In genomic region chr2:173041242-173041641, GRCm38 (mm10) we compare ENCODE assay signal across 11 mouse cellular contexts.
"Had no signal": no experiment of that assay in that cellular context is flagged by ENCODE, and none has a peak within 500 bp of the region (broad histone marks: within the 10 kb centered on the region; RNA-seq: fewer than 3 reads in every experiment).

No protein-coding gene starts in this region.

- H3K27ac ChIP-seq: left cerebral cortex, adult 2 months; limb, embryonic 15.5 days; midbrain, embryonic 12.5 days; neural tube, embryonic 15.5 days; stomach, postnatal 0 days had no signal

- ATAC-seq: intestine, postnatal 0 days had no signal

- DNase-seq: lung, embryonic 14.5 days; lung, postnatal 10 days; lung, postnatal 4 days; thymus, postnatal 4 days had no signal

- H3K9me3 ChIP-seq: limb, embryonic 15.5 days; midbrain, embryonic 12.5 days; neural tube, embryonic 15.5 days had no signal

- H3K4me2 ChIP-seq: limb, embryonic 15.5 days; lung, embryonic 14.5 days; midbrain, embryonic 12.5 days; neural tube, embryonic 15.5 days had no signal

- H3K9ac ChIP-seq: limb, embryonic 15.5 days; lung, embryonic 14.5 days; midbrain, embryonic 12.5 days; neural tube, embryonic 15.5 days had no signal

- H3K27me3 ChIP-seq: limb, embryonic 15.5 days; midbrain, embryonic 12.5 days; neural tube, embryonic 15.5 days had no signal

- H3K4me3 ChIP-seq: left cerebral cortex, adult 2 months; limb, embryonic 15.5 days; midbrain, embryonic 12.5 days; myocyte; neural tube, embryonic 15.5 days had no signal

- H3K36me3 ChIP-seq: limb, embryonic 15.5 days; midbrain, embryonic 12.5 days; neural tube, embryonic 15.5 days had no signal

- H3K4me1 ChIP-seq: limb, embryonic 15.5 days; midbrain, embryonic 12.5 days; neural tube, embryonic 15.5 days had no signal
